Comparison of ENCODE assay signal across 22 mouse cellular contexts in the genomic region with DNA sequence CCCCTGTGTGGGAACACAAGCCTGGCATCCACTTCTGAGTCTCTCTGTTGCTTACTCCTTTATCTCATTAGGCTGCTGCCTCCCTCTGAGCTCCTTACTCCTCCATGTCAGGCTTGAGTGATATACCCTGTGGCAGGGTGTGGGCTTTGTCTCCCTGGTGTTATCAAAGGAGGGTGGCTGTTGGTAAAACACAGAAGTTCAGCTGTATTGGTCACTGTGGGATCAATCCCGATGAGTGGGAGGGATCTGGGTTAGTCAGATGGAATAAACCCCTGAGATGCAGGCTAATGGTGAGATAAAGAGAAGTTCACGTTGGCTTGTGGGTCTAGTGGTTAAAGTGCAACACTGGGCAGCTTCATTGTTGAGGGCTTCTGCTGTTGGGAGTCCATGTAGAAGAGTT.
DNase-seq lines count a peak whose midpoint lies in the region; ATAC-seq lines count a peak whose summit lies in the region.
"Had no signal": no experiment of that assay in that cellular context is flagged by ENCODE, and none has a peak within 500 bp of the region (broad histone marks: within the 10 kb centered on the region; RNA-seq: fewer than 3 reads in every experiment).

No protein-coding gene starts in this region.

- WGBS in liver, embryonic 11.5 days: 23% methylated on average over 2 of the region's 2 CpGs
- WGBS in liver, embryonic 15.5 days (ENCODE audit: insufficient replicate concordance): 19% methylated on average over 2 of the region's 2 CpGs

- no peak overlapping the region for H3K4me3 ChIP-seq in liver, embryonic 11.5 days (ENCODE audit: low read depth, low read length)
- H3K4me3 ChIP-seq in liver, embryonic 15.5 days (replicated peaks): no peak overlapping the region
- H3K4me3 ChIP-seq: embryonic facial prominence, embryonic 13.5 days; heart, adult 2 months; heart, embryonic 15.5 days; hindbrain, embryonic 15.5 days had no signal

- ATAC-seq in liver, embryonic 11.5 days (replicated peaks; ENCODE audit: low FRiP score): peak; percentile 71
- peak; percentile 69 for ATAC-seq in common myeloid progenitor, adult 5-6 weeks (replicated peaks; ENCODE audit: low read depth, poor library complexity, severe bottlenecking)
- ATAC-seq in liver, embryonic 15.5 days (ENCODE audit: insufficient read depth): peak; percentile 58; the same call in 1 of the 2 replicates
- peak; percentile 87 for ATAC-seq in megakaryocyte-erythroid progenitor cell, adult 5-6 weeks (replicated peaks; ENCODE audit: low FRiP score, low TSS enrichment, poor library complexity, severe bottlenecking)
- no peak for ATAC-seq in granulocyte monocyte progenitor cell, adult 5-6 weeks (replicated peaks; ENCODE audit: poor library complexity, severe bottlenecking)
- ATAC-seq in monocyte, adult 5-6 weeks (replicated peaks; ENCODE audit: insufficient number of reproducible peaks, low FRiP score, low TSS enrichment, poor library complexity, severe bottlenecking): no peak
- ATAC-seq: forebrain, embryonic 14.5 days; intestine, embryonic 16.5 days had no signal

- H3K27me3 ChIP-seq in liver, embryonic 11.5 days (replicated peaks; ENCODE audit: control insufficient read depth, insufficient read depth, low read length): no peaks in the 10 kb centered on the region
- H3K27me3 ChIP-seq in liver, embryonic 15.5 days: no peaks in the 10 kb centered on the region
- H3K27me3 ChIP-seq: CH12.LX; embryonic facial prominence, embryonic 13.5 days; heart, embryonic 15.5 days; hindbrain, embryonic 15.5 days had no signal

- H3K4me2 ChIP-seq in liver, embryonic 11.5 days: no peak overlapping the region
- H3K4me2 ChIP-seq in liver, embryonic 15.5 days: no peak overlapping the region
- H3K4me2 ChIP-seq: embryonic facial prominence, embryonic 13.5 days; heart, embryonic 11.5 days; heart, embryonic 15.5 days; hindbrain, embryonic 15.5 days had no signal

- DNase-seq in liver, embryonic 11.5 days (ENCODE audit: low spot score): no peak
- no peak for DNase-seq in liver
- no peak for DNase-seq in adrenal gland, postnatal 25 days
- DNase-seq: adrenal gland, postnatal 36 days; cerebellum, adult 11 months; cerebellum, adult 9-10 months; cerebellum, postnatal 25 days; gastrocnemius, postnatal 36 days; heart, adult 2 months; heart, postnatal 14 days had no signal

- H3K4me1 ChIP-seq in liver, embryonic 11.5 days (replicated peaks; ENCODE audit: control insufficient read depth, insufficient read depth, low read length): peaks cover 7% of the 10 kb centered on the region
- peaks cover 6% of the 10 kb centered on the region for H3K4me1 ChIP-seq in liver, embryonic 15.5 days (replicated peaks)
- H3K4me1 ChIP-seq: embryonic facial prominence, embryonic 13.5 days; heart, embryonic 15.5 days; hindbrain, embryonic 15.5 days had no signal

- H3K9ac ChIP-seq in liver, embryonic 11.5 days (ENCODE audit: low read depth, low read length): no peak overlapping the region
- no peak overlapping the region for H3K9ac ChIP-seq in liver, embryonic 15.5 days
- H3K9ac ChIP-seq: embryonic facial prominence, embryonic 13.5 days; heart, embryonic 15.5 days; hindbrain, embryonic 15.5 days had no signal

- no peak overlapping the region for H3K27ac ChIP-seq in liver, embryonic 11.5 days (ENCODE audit: low read depth, low read length)
- no peak overlapping the region for H3K27ac ChIP-seq in liver, embryonic 15.5 days (replicated peaks)
- H3K27ac ChIP-seq: embryonic facial prominence, embryonic 13.5 days; heart, adult 2 months; heart, embryonic 15.5 days; hindbrain, embryonic 15.5 days had no signal

- no peaks in the 10 kb centered on the region for H3K36me3 ChIP-seq in liver, embryonic 11.5 days (ENCODE audit: control insufficient read depth, insufficient read depth, low read length)
- no peaks in the 10 kb centered on the region for H3K36me3 ChIP-seq in liver, embryonic 15.5 days (replicated peaks)
- H3K36me3 ChIP-seq: embryonic facial prominence, embryonic 13.5 days; heart, embryonic 15.5 days; hindbrain, embryonic 15.5 days had no signal

- H3K9me3 ChIP-seq in liver, embryonic 11.5 days (ENCODE audit: control insufficient read depth, low read length): no peaks in the 10 kb centered on the region
- H3K9me3 ChIP-seq in liver, embryonic 15.5 days (replicated peaks): no peaks in the 10 kb centered on the region
- H3K9me3 ChIP-seq: embryonic facial prominence, embryonic 13.5 days; heart, embryonic 15.5 days; hindbrain, embryonic 15.5 days had no signal

Comparison
In these comparisons a context has a peak if more than half of its experiments do, and no peak if none do; other contexts are left out.
1. ATAC-seq: peak in liver, embryonic 11.5 days (single experiment), common myeloid progenitor, adult 5-6 weeks (single experiment), liver, embryonic 15.5 days (single experiment) and megakaryocyte-erythroid progenitor cell, adult 5-6 weeks (single experiment); none in granulocyte monocyte progenitor cell, adult 5-6 weeks (single experiment) and monocyte, adult 5-6 weeks (single experiment).